Mouse (Mus musculus) lung, postnatal 0 days (tissue): ENCODE results near the gene Acsf3. TPM values are rescaled to one million over a fixed set of nuclear protein-coding genes. Genes with fewer than 3 reads are reported as not detected.

Experiments used
- ATAC-seq: fragments of 200-750 bp; cut with Nextera tagmentation; 2 replicates; pipeline ENCODE4 v1.8.0; 2017; ENCODE audit warnings: moderate library complexity
- DNase-seq: peaks from one replicate; pipeline ENCODE4 v3.0.0-alpha.2; 2016; ENCODE audit warnings: low spot score
- H3K27ac ChIP-seq: fragments of 300-500 bp; sonication (generic); 2 replicates; pipeline ENCODE4 v1.5.1; 2014; ENCODE audit warnings: antibody characterized with exemption, mild to moderate bottlenecking, low read length, mixed read lengths
- H3K27me3 ChIP-seq: fragments of 300-500 bp; sonication (generic); replicated peaks from 2 replicates; pipeline ENCODE4 v1.6.1; 2014; ENCODE audit warnings: low read length, mixed read lengths; ENCODE audit not compliant: insufficient read depth
- H3K36me3 ChIP-seq: fragments of 300-500 bp; sonication (generic); 2 replicates; pipeline ENCODE4 v1.6.1; 2014; ENCODE audit warnings: low read length, mixed read lengths; ENCODE audit not compliant: insufficient read depth
- H3K4me1 ChIP-seq: fragments of 300-500 bp; sonication (generic); 2 replicates; pipeline ENCODE4 v1.6.1; 2014; ENCODE audit warnings: antibody characterized with exemption, low read depth, low read length, mixed read lengths; ENCODE audit not compliant: insufficient read depth
- H3K4me2 ChIP-seq: fragments of 300-500 bp; sonication (generic); replicated peaks from 2 replicates; pipeline ENCODE4 v1.6.1; 2014; ENCODE audit warnings: low read depth, mild to moderate bottlenecking, low read length, moderate library complexity, mixed read lengths
- H3K4me3 ChIP-seq: fragments of 300-500 bp; sonication (generic); 2 replicates; pipeline ENCODE4 v1.5.1; 2014; ENCODE audit warnings: low read depth, low read length
- H3K9ac ChIP-seq: fragments of 300-500 bp; sonication (generic); replicated peaks from 2 replicates; pipeline ENCODE4 v1.6.1; 2014; ENCODE audit warnings: low read depth, mild to moderate bottlenecking
- H3K9me3 ChIP-seq: fragments of 300-500 bp; sonication (generic); 2 replicates; pipeline ENCODE4 v1.6.1; 2016; ENCODE audit warnings: low read length, mixed read lengths
- CTCF ChIP-seq: IDR thresholded peaks from 2 replicates; pipeline ENCODE4 v1.5.1; 2016; ENCODE audit warnings: antibody characterized with exemption, mild to moderate bottlenecking
- EP300 ChIP-seq: IDR thresholded peaks from 2 replicates; pipeline ENCODE4 v1.6.1; 2016; ENCODE audit warnings: antibody characterized with exemption, mild to moderate bottlenecking, control low read depth
- WGBS: fragments of 180-500 bp; shearing (Covaris S2); extraction: QIAGEN DNeasy Blood & Tissue Kit; methylation state at CpG from one replicate; pipeline ENCODE4 v1.1.7; 2014; 5-methylcytosine and 5-hydroxymethylcytosine counted together
- polyA plus RNA-seq: library from polyadenylated mRNA; unstranded; fragments of >200 nt; fragmentation: Nextera tagmentation; extraction: Ambion mirVana; gene quantifications from 2 replicates; pipeline ENCODE4 v1.2.1, GENCODE M21; 2015

Gene Acsf3
- polyA plus RNA-seq = 10.9 TPM in 2 replicates

GRCm38 (mm10) chr8:122775285-122776155, at the start of gene Acsf3:
Gene Acsf3 (plus strand): TSS chr8:122775486.
- ATAC-seq (peak; percentile 68), DNase-seq (peak; percentile 37)
- peak within 1 kb of the TSS; percentile 47; the same call in 1 of the 2 replicates for H3K27ac ChIP-seq
- peak within 1 kb of the TSS; percentile 88 for H3K4me3 ChIP-seq
- peak within 1 kb of the TSS; percentile 76 for H3K9ac ChIP-seq
- H3K9me3 ChIP-seq = no peaks in the 10 kb centered on the region
- peak within 1 kb of the TSS; percentile 94 for H3K4me2 ChIP-seq
- no peak for TF ChIP-seq CTCF
- H3K36me3 ChIP-seq = no peaks in the 10 kb centered on the region
- WGBS = 2% methylated on average over 50 of the region's 50 CpGs
- H3K4me1 ChIP-seq = peaks cover 7% of the 10 kb centered on the region; the same call in 1 of the 2 replicates
- H3K27me3 ChIP-seq = no peaks in the 10 kb centered on the region

GRCm38 (mm10) chr8:122726789-122727188, 48.5 kb upstream of the Acsf3 start:
- WGBS = 58% methylated on average over 2 of the region's 2 CpGs
- Histone ChIP-seq H3K36me3 (no peaks in the 10 kb centered on the region), H3K9me3 (no peaks in the 10 kb centered on the region), H3K4me2 (no peak overlapping the region), H3K4me3 (no peak overlapping the region), H3K27ac (no peak overlapping the region), H3K27me3 (0 out of 2 replicates have a peak, but pooled peaks cover 2% of the 10 kb centered on the region), H3K4me1 (no peaks in the 10 kb centered on the region), H3K9ac (no peak overlapping the region)
- no peak for ATAC-seq
- no peak for DNase-seq
- TF ChIP-seq EP300 (no peak), CTCF (no peak)

- no peak overlapping the region for H3K4me3 ChIP-seq
- 54% methylated on average over 5 of the region's 5 CpGs for WGBS
- no peak overlapping the region for H3K4me2 ChIP-seq
- no peaks in the 10 kb centered on the region for H3K27me3 ChIP-seq
- TF ChIP-seq CTCF (no peak; the same call in 1 of the 2 replicates), EP300 (no peak)
- H3K9ac ChIP-seq = no peak overlapping the region
- no peaks in the 10 kb centered on the region for H3K36me3 ChIP-seq
- no peaks in the 10 kb centered on the region for H3K4me1 ChIP-seq
- H3K27ac ChIP-seq = no peak overlapping the region
- ATAC-seq (no peak), DNase-seq (no peak)
- H3K9me3 ChIP-seq = no peaks in the 10 kb centered on the region
Observed at GRCm38 (mm10) chr8:122727412-122727811, 47.9 kb upstream of the Acsf3 start.

GRCm38 (mm10) chr8:122728630-122729029, 46.7 kb upstream of the Acsf3 start:
- no peaks in the 10 kb centered on the region for H3K36me3 ChIP-seq
- no peaks in the 10 kb centered on the region for H3K4me1 ChIP-seq
- DNase-seq = no peak
- 31% methylated on average over 3 of the region's 3 CpGs for WGBS
- H3K27me3 ChIP-seq = 0 out of 2 replicates have a peak, but pooled peaks cover 3% of the 10 kb centered on the region
- ATAC-seq = no peak
- no peak overlapping the region for H3K27ac ChIP-seq
- H3K9ac ChIP-seq = no peak overlapping the region
- H3K4me2 ChIP-seq = no peak overlapping the region
- no peak overlapping the region for H3K4me3 ChIP-seq
- H3K9me3 ChIP-seq = no peaks in the 10 kb centered on the region
- TF ChIP-seq EP300 (no peak), CTCF (no peak)

GRCm38 (mm10) chr8:122735110-122735509, 40.2 kb upstream of the Acsf3 start:
- TF ChIP-seq CTCF (no peak), EP300 (no peak)
- WGBS = 45% methylated on average over 3 of the region's 3 CpGs
- Histone ChIP-seq H3K27me3 (0 out of 2 replicates have a peak, but pooled peaks cover 3% of the 10 kb centered on the region), H3K4me2 (no peak overlapping the region), H3K9me3 (no peaks in the 10 kb centered on the region), H3K4me3 (no peak overlapping the region), H3K9ac (no peak overlapping the region), H3K27ac (no peak overlapping the region), H3K4me1 (no peaks in the 10 kb centered on the region), H3K36me3 (no peaks in the 10 kb centered on the region)
- ATAC-seq = no peak
- no peak for DNase-seq

GRCm38 (mm10) chr8:122735542-122736473, 39.5 kb upstream of the Acsf3 start:
- TF ChIP-seq CTCF = no peak
- WGBS = 38% methylated on average over 19 of the region's 19 CpGs
- ATAC-seq (peak; percentile 26; the same call in 1 of the 2 replicates), DNase-seq (no peak)
- Histone ChIP-seq H3K36me3 (no peaks in the 10 kb centered on the region), H3K4me3 (no peak overlapping the region), H3K27ac (no peak overlapping the region), H3K9ac (no peak overlapping the region), H3K4me2 (no peak overlapping the region), H3K27me3 (0 out of 2 replicates have a peak, but pooled peaks cover 3% of the 10 kb centered on the region), H3K9me3 (no peaks in the 10 kb centered on the region), H3K4me1 (no peaks in the 10 kb centered on the region)
